In the genomic region with DNA sequence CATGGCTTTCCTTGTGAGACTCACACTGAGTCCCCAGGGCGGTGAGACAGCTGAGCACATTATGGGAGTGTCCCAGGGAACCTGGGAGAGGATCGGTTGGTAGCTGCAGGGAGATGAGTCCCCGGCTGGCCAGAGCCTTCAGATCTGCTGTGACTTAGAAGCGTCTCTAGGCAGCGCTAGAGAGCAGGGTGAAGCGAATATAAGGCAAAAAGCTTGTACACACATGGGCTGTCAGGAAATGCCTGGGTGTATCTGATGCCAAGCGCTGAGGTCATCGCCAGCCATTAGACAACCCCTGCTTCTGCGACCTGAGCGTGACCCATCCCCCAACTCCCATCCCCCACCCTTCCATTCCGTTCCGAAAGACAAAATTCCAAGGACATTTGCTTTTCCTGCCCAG, we compare ENCODE assay signal across 7 mouse cellular contexts.
A peak's percentile ranks its signal among the peaks of the same experiment; 100 is the strongest.
DNase-seq lines count a peak whose midpoint lies in the region; ATAC-seq lines count a peak whose summit lies in the region.

No protein-coding gene starts in this region.

- ATAC-seq in frontal cortex, adult (ENCODE audit: low TSS enrichment), result peak; percentile 87
- peak; percentile 79 to 92 for ATAC-seq in hematopoietic stem cell, adult 5-6 weeks (replicated peaks in 1 of 2; ENCODE audit: insufficient read depth in 1 of 2, low FRiP score in 2 of 2, low TSS enrichment in 1 of 2, low read depth in 1 of 2, poor library complexity in 2 of 2, severe bottlenecking in 2 of 2)

- DNase-seq in MN1 (ENCODE audit: low spot score), result peak; percentile 89
- DNase-seq in c-Kit-positive CD71-negative TER-119-negative erythroid progenitor cells, embryonic 14.5 days (ENCODE audit: low read depth), result peak; percentile 55
- DNase-seq in layer of hippocampus, adult 9-11 months, result peak; percentile 44
- peak; percentile 87 for DNase-seq in lung, postnatal 25 days (ENCODE audit: low spot score)
- peak; percentile 72 to 80 for DNase-seq in right cerebral cortex, postnatal 10 days (ENCODE audit: low spot score in 2 of 2)

Comparison
In these comparisons a context has a peak if more than half of its experiments do, and no peak if none do; other contexts are left out.
1. Peak in every context shown above with its lines: DNase-seq and ATAC-seq.